Mouse (Mus musculus): ENCODE measurements around the gene H2-DMb2.

GRCm38 (mm10) chr17:34188010-34188409 lies 44.9 kb downstream of the H2-DMb2 start:
- TF ChIP-seq POLR2A (IDR thresholded peaks at IDR 0.05; ENCODE audit: insufficient read depth, low read depth, low read length) (no peak), CTCF (IDR thresholded peaks at IDR 0.05; ENCODE audit: insufficient read depth, low read depth, low read length) (no peak)

Measured in olfactory bulb, adult 2 months (tissue).